Mouse (Mus musculus) CH12.LX (cell line): ENCODE results near the gene Gfod2. TPM values are rescaled to one million over a fixed set of nuclear protein-coding genes. Genes with fewer than 3 reads are reported as not detected.

Source experiments
- DNase-seq: peaks from one replicate; pipeline ENCODE4 v3.0.0-alpha.2; 2013; ENCODE audit errors: extremely low read depth
- H3K27ac ChIP-seq: 2 replicates; pipeline ENCODE4 v1.5.1; 2012; ENCODE audit warnings: low read depth, mild to moderate bottlenecking, control low read depth, moderate library complexity; ENCODE audit not compliant: insufficient read depth
- H3K27me3 ChIP-seq: replicated peaks from 2 replicates; pipeline ENCODE3; 2012; ENCODE audit warnings: inconsistent platforms
- H3K36me3 ChIP-seq, 2 experiments: replicated peaks in 1 of 2; 2 replicates each; pipeline versions ENCODE3 to v1.6.1; 2012; ENCODE audit warnings: inconsistent platforms in 1 of 2, low read length in 1 of 2, mild to moderate bottlenecking in 1 of 2, mixed read lengths in 1 of 2, moderate library complexity in 1 of 2; ENCODE audit not compliant: control insufficient read depth in 1 of 2, insufficient read depth in 1 of 2
- H3K4me1 ChIP-seq, 2 experiments: 2 replicates each; pipeline ENCODE4 v1.6.1; 2012; ENCODE audit warnings: inconsistent platforms in 1 of 2, moderate library complexity in 1 of 2; ENCODE audit not compliant: insufficient read depth in 2 of 2, control insufficient read depth in 1 of 2
- H3K4me2 ChIP-seq: 2 replicates; pipeline ENCODE4 v1.6.1; 2012; ENCODE audit warnings: low read depth, mild to moderate bottlenecking, control low read depth; ENCODE audit not compliant: poor library complexity, insufficient read depth, severe bottlenecking
- H3K4me3 ChIP-seq, 3 experiments: fragments of 150-350 bp in 1 of 3; sonication (generic) in 1 of 3; replicated peaks in 1 of 3; 2 replicates each; pipeline versions ENCODE3 to v1.5.1; 2011 to 2012; ENCODE audit warnings: low read depth in 2 of 3, low read length in 2 of 3, mild to moderate bottlenecking in 2 of 3, moderate library complexity in 2 of 3, control low read depth in 1 of 3, improper control_type of control experiment in 1 of 3, inconsistent platforms in 1 of 3, mixed read lengths in 1 of 3; ENCODE audit not compliant: poor library complexity in 1 of 3
- H3K79me2 ChIP-seq: replicated peaks from 2 replicates; pipeline ENCODE4 v1.6.1; 2012; ENCODE audit warnings: mild to moderate bottlenecking, moderate library complexity; ENCODE audit not compliant: control insufficient read depth, poor library complexity, insufficient read depth, severe bottlenecking; ENCODE audit errors: extremely low read depth
- H3K9ac ChIP-seq: 2 replicates; pipeline ENCODE4 v1.6.1; 2012; ENCODE audit warnings: low read depth, mild to moderate bottlenecking, control low read depth, moderate library complexity; ENCODE audit not compliant: insufficient read depth
- H3K9me3 ChIP-seq: replicated peaks from 2 replicates; pipeline ENCODE3; 2012; ENCODE audit warnings: low read length, inconsistent platforms, mixed read lengths
- BHLHE40 ChIP-seq: IDR thresholded peaks from 2 replicates; pipeline ENCODE4 v1.6.1; 2011; ENCODE audit warnings: mild to moderate bottlenecking, low read depth, low read length, improper control_type of control experiment
- CHD1 ChIP-seq: IDR thresholded peaks from 2 replicates; pipeline ENCODE4 v1.6.1; 2012; ENCODE audit warnings: low read depth, low read length, improper control_type of control experiment, inconsistent platforms
- CHD2 ChIP-seq: IDR thresholded peaks from 2 replicates; pipeline ENCODE4 v1.6.1; 2011; ENCODE audit warnings: low read length, improper control_type of control experiment
- CTCF ChIP-seq, 2 experiments: IDR thresholded peaks in 1 of 2; conservative IDR thresholded peaks in 1 of 2; 2 replicates each; pipeline ENCODE4 v1.5.1; 2011 to 2012; ENCODE audit warnings: low read depth in 2 of 2, low read length in 2 of 2, improper control_type of control experiment in 1 of 2, inconsistent platforms in 1 of 2, mild to moderate bottlenecking in 1 of 2, moderate library complexity in 1 of 2
- ELF1 ChIP-seq: IDR thresholded peaks from 2 replicates; pipeline ENCODE4 v1.6.1; 2014; ENCODE audit warnings: low read depth, mild to moderate bottlenecking, inconsistent platforms, low read length, improper control_type of control experiment
- EP300 ChIP-seq: IDR thresholded peaks from 2 replicates; pipeline ENCODE4 v1.6.1; 2011; ENCODE audit warnings: low read length, improper control_type of control experiment
- GABPA ChIP-seq: IDR thresholded peaks from 2 replicates; pipeline ENCODE4 v1.6.1; 2012; ENCODE audit warnings: low read depth, low read length, improper control_type of control experiment, inconsistent platforms; ENCODE audit not compliant: insufficient replicate concordance
- HCFC1 ChIP-seq: IDR thresholded peaks from 2 replicates; pipeline ENCODE4 v1.6.1; 2012; ENCODE audit warnings: low read depth, mild to moderate bottlenecking, inconsistent platforms, low read length, improper control_type of control experiment
- JUN ChIP-seq: IDR thresholded peaks from 2 replicates; pipeline ENCODE4 v1.6.1; 2011; ENCODE audit warnings: low read depth, mild to moderate bottlenecking, low read length, improper control_type of control experiment, moderate library complexity; ENCODE audit not compliant: insufficient read depth
- JUND ChIP-seq: conservative IDR thresholded peaks from 2 replicates; pipeline ENCODE4 v1.6.1; 2011; ENCODE audit warnings: low read depth, low read length, improper control_type of control experiment
- KAT2A ChIP-seq: IDR thresholded peaks from 2 replicates; pipeline ENCODE4 v1.6.1; 2012; ENCODE audit warnings: low read length, improper control_type of control experiment, inconsistent platforms; ENCODE audit not compliant: insufficient replicate concordance
- MAFK ChIP-seq: IDR thresholded peaks from 2 replicates; pipeline ENCODE4 v1.6.1; 2011; ENCODE audit warnings: low read length, improper control_type of control experiment; ENCODE audit not compliant: insufficient replicate concordance
- MAZ ChIP-seq: IDR thresholded peaks from 2 replicates; pipeline ENCODE4 v1.6.1; 2012; ENCODE audit warnings: low read depth, mild to moderate bottlenecking, inconsistent platforms, low read length, improper control_type of control experiment, moderate library complexity
- MXI1 ChIP-seq: IDR thresholded peaks from 2 replicates; pipeline ENCODE4 v1.6.1; 2011; ENCODE audit warnings: mild to moderate bottlenecking, low read depth, low read length, improper control_type of control experiment
- NELFE ChIP-seq: IDR thresholded peaks from 2 replicates; pipeline ENCODE4 v1.6.1; 2011; ENCODE audit warnings: low read depth, low read length, improper control_type of control experiment
- POLR2AphosphoS2 ChIP-seq: IDR thresholded peaks from 2 replicates; pipeline ENCODE4 v1.6.1; 2011; ENCODE audit warnings: low read depth, low read length, improper control_type of control experiment
- RAD21 ChIP-seq: IDR thresholded peaks from 2 replicates; pipeline ENCODE4 v1.6.1; 2011; ENCODE audit warnings: low read depth, mild to moderate bottlenecking, low read length, improper control_type of control experiment, moderate library complexity
- RCOR1 ChIP-seq: conservative IDR thresholded peaks from 2 replicates; pipeline ENCODE4 v1.6.1; 2012; ENCODE audit warnings: low read depth, mild to moderate bottlenecking, inconsistent platforms, low read length, improper control_type of control experiment
- SIN3A ChIP-seq: IDR thresholded peaks from 2 replicates; pipeline ENCODE4 v1.6.1; 2012; ENCODE audit warnings: low read length, improper control_type of control experiment, inconsistent platforms
- SMC3 ChIP-seq: IDR thresholded peaks from 2 replicates; pipeline ENCODE4 v1.6.1; 2011; ENCODE audit warnings: low read depth, low read length, improper control_type of control experiment
- TCF12 ChIP-seq: IDR thresholded peaks from 2 replicates; pipeline ENCODE4 v1.6.1; 2014; ENCODE audit warnings: low read depth, mild to moderate bottlenecking, inconsistent platforms, low read length, improper control_type of control experiment
- UBTF ChIP-seq: IDR thresholded peaks from 2 replicates; pipeline ENCODE4 v1.6.1; 2012; ENCODE audit warnings: low read depth, mild to moderate bottlenecking, inconsistent platforms, low read length, improper control_type of control experiment, moderate library complexity
- USF2 ChIP-seq: conservative IDR thresholded peaks from 2 replicates; pipeline ENCODE4 v1.6.1; 2011; ENCODE audit warnings: low read depth, low read length, improper control_type of control experiment
- ZC3H11A ChIP-seq: IDR thresholded peaks from 2 replicates; pipeline ENCODE4 v1.6.1; 2012; ENCODE audit warnings: low read depth, mild to moderate bottlenecking, inconsistent platforms, low read length, improper control_type of control experiment
- ZKSCAN1 ChIP-seq: IDR thresholded peaks from 2 replicates; pipeline ENCODE4 v1.6.1; 2012; ENCODE audit warnings: low read depth, inconsistent platforms, low read length, improper control_type of control experiment, borderline replicate concordance
- ZMIZ1 ChIP-seq: IDR thresholded peaks from 2 replicates; pipeline ENCODE4 v1.6.1; 2012; ENCODE audit warnings: low read depth, mild to moderate bottlenecking, inconsistent platforms, low read length, improper control_type of control experiment
- dilution Hi-C: fragments of 300-500 bp; cut with MboI; formaldehyde crosslinking; loops from 2 replicates; pipeline ENCODE4 v1.14.3; 2020; ENCODE audit warnings: low sequenced_read_pairs; ENCODE audit not compliant: extremely low pct_unique_long_range_greater_than_20kb, extremely low pct_ligation_motif_present
- in situ Hi-C: fragments of 300-500 bp; cut with MboI; formaldehyde crosslinking; loops from 3 replicates; pipeline ENCODE4 v1.14.3; 2019; ENCODE audit warnings: low sequenced_read_pairs, low pct_ligation_motif_present, low pct_unique_long_range_greater_than_20kb, mixed read lengths
- polyA plus RNA-seq: library from polyadenylated mRNA; unstranded; fragments of >175 nt; gene quantifications from 2 replicates; pipeline ENCODE4 v1.2.1, GENCODE M21; 2012; ENCODE audit warnings: low read depth; ENCODE audit not compliant: insufficient read length
- total RNA-seq, 2 experiments: library from RNA; depleted of rRNA; stranded (reverse); fragments of 300-350 nt in 1 of 2; fragments of >200 nt in 1 of 2; gene quantifications; 2 replicates each; pipeline ENCODE4 v1.2.3; 2012 to 2014

Gfod2 gene
- total and polyA plus RNA-seq, 3 experiments, result 1.7 to 3.1 (median 3.1) TPM

DNA sequence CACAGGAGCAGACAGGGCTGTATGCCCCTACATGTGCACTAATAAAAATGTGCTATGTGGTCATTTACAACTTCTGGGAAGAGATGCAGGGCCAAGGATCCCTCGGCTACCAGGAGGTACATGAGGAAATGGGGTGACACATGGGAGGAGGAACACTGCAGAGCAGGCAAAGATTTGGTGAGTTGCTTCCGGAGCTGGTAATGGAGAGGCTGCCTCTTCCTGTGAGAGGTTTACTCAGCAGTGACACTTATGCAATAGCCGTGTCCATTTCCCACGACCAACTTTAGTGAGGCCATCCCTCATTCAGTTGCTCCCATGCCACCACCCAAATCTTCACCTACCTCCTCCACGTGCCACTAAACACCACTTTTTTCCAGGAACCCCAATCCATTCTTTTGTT is 21.8 kb upstream of the Gfod2 start:
- Histone ChIP-seq H3K9me3 (no peaks in the 10 kb centered on the region), H3K9ac (no peak overlapping the region), H3K36me3 (peaks cover 46 to 88% of the 10 kb centered on the region in 2 experiments), H3K4me3 (no peak overlapping the region), H3K4me2 (no peak overlapping the region), H3K4me1 (no peaks in the 10 kb centered on the region), H3K79me2 (no peaks in the 10 kb centered on the region), H3K27ac (no peak overlapping the region), H3K27me3 (no peaks in the 10 kb centered on the region)
- no peak for TF ChIP-seq GABPA
- no peak for TF ChIP-seq ZC3H11A
- no peak for TF ChIP-seq MXI1
- no peak for TF ChIP-seq KAT2A
- no peak for TF ChIP-seq TCF12
- no peak for TF ChIP-seq JUND
- TF ChIP-seq NELFE, result no peak
- TF ChIP-seq HCFC1, result no peak
- TF ChIP-seq ZMIZ1, result no peak
- no peak for TF ChIP-seq CHD1
- no peak for TF ChIP-seq EP300
- TF ChIP-seq CHD2, result no peak
- no peak for TF ChIP-seq USF2
- TF ChIP-seq CTCF (conservative IDR thresholded peaks at IDR 0.05 in 1 of 2, IDR thresholded peaks at IDR 0.05 in 1 of 2; ENCODE audit: low read depth in 2 of 2, low read length in 2 of 2), result no peak
- TF ChIP-seq UBTF, result no peak
- TF ChIP-seq ZKSCAN1, result no peak
- TF ChIP-seq BHLHE40, result no peak
- TF ChIP-seq SIN3A, result no peak
- TF ChIP-seq MAZ, result no peak
- dilution Hi-C loops (no loop called here), in situ Hi-C loops (no loop called here)
- no peak for DNase-seq

DNA sequence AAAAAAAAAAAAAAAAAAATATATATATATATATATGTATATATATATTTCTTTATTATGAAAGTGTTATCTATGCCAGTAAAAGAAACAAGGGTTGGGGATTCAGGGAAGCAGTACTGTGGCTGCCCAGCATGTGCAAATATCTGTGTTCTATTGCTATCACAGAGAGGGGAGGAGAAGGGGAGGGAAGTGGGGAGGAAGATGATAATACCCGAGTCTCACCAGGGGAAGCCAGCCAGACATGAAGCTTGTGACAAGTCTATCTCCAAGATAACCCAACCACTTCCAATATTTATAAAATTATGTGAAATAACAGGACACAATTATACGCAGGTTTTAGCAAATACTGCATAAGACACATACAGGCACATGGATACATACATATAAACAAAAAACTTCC is 19.4 kb upstream of the Gfod2 start:
- Histone ChIP-seq H3K36me3 (peaks cover 67 to 94% of the 10 kb centered on the region in 2 experiments), H3K79me2 (no peaks in the 10 kb centered on the region), H3K4me1 (no peaks in the 10 kb centered on the region), H3K27me3 (no peaks in the 10 kb centered on the region), H3K9ac (no peak overlapping the region), H3K4me3 (no peak overlapping the region), H3K4me2 (no peak overlapping the region), H3K27ac (no peak overlapping the region), H3K9me3 (no peaks in the 10 kb centered on the region)
- TF ChIP-seq MXI1 (no peak), NELFE (no peak), CTCF (conservative IDR thresholded peaks at IDR 0.05 in 1 of 2, IDR thresholded peaks at IDR 0.05 in 1 of 2; ENCODE audit: low read depth in 2 of 2, low read length in 2 of 2) (no peak), MAFK (no peak), RAD21 (no peak), POLR2AphosphoS2 (no peak), BHLHE40 (no peak), ZKSCAN1 (no peak), JUND (no peak), CHD1 (no peak), JUN (no peak), SIN3A (no peak), TCF12 (no peak), ELF1 (no peak), SMC3 (no peak), RCOR1 (no peak), HCFC1 (no peak)
- no peak for DNase-seq
- dilution Hi-C loops, result no loop called here
- in situ Hi-C loops, result no loop called here
